Mouse (Mus musculus) kidney, adult 18-20 months (tissue): ENCODE data around the gene Otop1.

Experiments
- DNase-seq: peaks from one replicate; pipeline ENCODE4 v3.0.0; 2021

Otop1 gene

DNA sequence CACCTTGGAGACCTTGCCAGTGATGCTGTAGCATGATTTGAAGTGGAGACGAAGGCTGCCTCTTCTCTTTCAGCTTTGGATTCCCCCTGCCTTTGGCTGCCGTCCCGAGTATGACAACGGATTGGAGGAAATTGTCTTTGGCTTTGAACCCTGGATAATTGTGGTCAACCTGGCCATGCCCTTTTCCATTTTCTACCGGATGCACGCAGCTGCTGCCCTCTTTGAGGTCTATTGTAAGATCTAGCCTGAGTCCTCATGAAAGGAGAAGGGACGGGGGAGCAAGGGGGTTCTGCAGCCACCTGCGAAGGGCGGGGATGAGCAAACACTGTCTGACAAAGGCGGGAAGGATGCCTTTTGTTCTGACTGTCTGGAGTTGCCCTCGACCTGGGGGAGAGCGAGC is 26.9 kb downstream of the Otop1 start:
- DNase-seq: no peak

DNA sequence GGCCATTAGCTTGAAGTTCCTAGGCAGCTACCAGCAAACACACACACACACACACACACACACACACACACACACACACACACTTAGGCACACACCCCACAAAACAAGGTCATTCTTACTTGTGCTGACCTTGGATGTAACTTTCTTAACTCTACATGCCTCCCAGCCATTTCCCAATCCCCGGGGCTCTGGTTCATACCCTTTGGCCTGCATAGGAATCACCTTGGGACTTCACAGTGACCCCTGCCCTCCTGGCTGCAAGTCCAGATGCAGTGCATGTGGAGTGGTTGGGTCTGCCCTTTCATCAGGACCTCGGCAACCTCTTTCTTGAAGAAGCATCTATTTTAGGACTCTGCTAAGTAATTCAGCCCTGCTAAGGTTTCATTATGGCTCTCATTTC is 29.5 kb downstream of the Otop1 start:
- DNase-seq: no peak

DNA sequence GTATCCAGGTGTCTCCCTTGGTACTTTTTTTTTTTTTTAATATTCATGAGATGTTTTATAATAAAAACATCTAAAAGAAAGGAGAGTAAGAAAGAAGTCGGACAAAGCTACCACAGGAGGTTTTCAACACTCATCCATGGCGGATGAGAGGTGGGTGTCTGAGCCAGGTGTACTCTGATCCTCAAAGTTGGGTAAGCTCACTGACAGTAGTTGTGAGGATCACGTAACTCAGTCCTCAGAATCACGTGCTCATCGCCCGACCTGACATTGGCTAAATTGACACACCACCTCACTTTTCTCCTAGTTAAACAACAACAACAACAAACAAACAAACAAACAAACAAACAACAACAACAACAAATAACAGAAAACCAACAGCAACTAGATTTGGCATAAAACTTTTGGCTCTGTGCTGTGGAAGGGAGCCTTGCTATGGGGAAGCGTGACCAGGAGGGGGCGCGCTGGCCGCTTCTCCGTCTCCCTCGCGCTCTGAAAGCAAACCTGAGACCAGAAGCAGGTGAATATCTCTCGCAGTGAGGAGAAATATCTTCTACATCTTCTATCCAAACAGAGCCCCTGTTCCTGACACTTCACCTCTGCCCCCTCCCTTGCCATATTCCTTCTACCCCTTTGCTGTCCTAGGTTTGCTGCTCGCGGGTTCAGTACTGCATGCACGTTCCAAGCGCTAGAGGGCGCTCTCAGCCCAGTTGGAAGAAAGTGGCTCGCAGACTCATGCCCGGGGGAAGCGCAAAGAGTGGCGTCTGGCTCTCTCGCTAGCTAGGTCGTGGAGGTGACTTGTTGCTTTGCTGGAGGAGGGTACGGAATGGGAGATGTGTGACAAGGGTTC is 31.7 kb downstream of the Otop1 start:
- peak; percentile 93 for DNase-seq

DNA sequence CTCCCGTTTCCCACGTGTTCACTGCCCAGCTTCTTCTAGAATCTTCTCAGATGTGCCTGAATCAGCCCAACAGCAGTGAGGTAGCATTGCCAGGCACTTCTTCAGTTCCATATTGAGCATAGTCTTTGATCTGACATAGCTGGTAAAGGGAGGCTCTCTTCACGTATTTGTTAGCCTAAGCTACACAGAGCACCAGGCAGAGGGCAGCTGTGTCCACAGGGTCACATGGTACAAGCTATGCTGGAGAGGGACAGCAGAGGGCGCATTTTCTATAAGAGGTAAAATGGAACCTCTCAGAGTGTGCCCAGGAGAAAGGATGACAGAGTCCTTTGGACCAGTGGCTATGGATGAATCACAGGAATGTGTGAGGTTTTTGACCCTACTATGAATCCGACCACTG is 33.1 kb downstream of the Otop1 start:
- peak; percentile 69 for DNase-seq

DNA sequence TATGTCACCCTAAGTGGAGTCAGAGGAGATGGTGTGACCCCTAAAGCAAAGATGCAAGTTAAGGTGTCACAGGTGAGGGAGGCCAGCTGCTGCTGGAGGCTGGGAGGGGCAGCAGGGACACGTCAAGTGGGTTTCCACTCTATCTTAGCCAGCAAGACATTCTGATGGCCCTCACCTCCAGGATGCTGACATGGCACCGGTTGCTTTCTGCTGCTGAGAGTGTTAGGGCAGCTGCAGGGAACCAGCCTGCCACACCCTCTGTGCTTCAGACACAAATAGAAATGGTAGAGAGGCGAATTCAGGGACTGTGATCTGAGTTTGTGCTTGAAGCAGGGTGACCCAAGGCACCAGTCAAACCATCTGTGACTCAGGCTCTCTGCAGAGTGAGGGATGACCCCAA is 34.0 kb downstream of the Otop1 start:
- DNase-seq: no peak

DNA sequence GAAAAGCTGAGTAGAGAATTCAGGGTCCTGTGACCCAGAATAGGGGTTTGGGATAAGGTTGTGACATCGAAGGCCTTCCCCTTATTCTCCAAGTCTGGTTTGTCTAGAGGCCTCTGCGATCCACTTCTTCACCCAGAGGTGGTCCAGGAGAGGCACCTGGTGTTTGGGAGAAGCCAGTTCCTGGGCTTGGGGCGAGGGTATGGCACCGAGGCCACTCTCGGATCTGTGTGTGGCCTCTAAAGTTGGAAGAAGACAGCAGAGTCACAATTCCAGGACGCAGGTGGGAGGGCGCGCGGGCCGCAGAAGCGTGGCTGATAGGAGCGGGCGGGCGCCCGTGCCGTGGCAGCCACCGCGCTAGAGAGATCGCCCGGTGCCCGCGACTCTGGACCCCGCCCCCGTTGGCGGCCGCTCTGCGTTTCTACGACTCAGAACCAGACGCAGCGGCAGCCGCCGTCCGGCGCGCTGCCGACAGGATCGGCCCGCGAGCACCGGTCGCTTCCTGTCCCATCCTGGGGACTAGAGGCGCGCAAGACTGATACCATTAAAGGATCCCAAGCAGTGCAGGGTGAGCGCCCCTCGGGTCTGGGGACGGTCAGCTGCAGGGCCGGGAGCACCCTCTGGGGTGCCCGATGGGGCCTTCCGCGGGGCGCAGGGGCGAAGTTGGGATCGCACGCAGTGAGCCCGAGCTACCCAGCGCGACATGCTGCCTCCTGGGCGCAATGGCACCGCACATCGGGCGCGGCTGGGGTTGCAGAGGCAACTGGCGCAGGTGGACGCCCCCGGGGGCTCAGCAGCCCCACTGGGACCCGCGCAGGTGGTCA is 43.4 kb downstream of the Otop1 start, which contains the start of gene Drd5:
Gene Drd5 (plus strand): TSS at position 402 of the 821 bp plus-strand sequence.
- no peak for DNase-seq

DNA sequence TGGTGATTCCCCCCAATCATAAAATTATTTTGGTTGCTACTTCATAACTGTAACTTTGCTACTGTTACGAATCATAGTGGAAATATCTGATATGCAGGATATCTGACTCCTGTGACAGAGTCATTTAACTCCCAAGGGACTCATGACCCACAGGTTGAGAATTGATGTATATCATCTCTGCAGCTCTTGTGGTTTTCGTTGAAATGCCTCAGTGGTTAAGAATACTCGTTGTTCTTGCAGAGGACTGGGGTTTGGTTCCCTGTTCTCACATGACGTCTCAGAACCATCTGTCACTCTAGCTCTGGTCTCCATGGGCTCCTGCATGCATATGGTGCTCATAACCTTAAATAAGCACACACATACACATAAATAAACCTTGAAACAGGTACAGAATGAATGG is 57.6 kb downstream of the Otop1 start:
- no peak for DNase-seq

DNA sequence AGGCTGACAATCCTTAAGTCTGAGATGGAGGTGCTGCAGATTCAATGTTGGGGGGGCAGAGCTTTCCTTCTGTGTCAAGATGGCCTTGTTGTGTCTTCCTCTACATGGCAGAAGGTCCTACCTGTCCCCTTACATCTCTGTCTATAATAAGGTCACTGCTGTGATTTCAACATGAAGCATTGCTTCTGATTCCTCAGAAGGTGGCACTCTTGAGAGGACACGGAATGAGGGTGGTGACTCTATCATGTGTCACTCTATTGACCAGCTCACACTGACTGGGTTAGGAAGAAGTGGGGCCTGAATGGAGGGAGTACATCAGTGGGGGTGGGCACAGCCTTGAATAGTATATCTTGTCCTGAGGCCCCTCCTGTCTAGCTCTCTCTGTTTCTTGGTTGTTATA is 58.8 kb downstream of the Otop1 start:
- DNase-seq: no peak

DNA sequence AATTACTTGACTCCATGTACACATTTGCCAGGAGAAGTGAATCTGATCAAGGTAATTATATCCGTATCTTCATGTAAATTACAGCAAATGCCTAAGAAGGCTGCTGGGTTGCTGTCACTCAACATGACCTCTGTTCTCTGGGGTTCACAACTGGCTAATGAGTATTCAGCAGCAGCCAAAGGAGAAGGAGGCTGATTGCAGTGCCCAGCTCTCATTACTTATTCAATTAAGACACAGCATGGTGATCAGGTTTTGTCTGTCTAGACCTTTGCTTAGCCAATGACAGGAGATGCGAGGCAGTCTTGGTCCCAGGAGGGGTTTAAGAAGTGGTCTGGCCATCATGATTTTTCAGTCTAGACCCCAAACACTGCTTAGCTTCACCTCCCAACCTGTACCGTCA is 67.3 kb downstream of the Otop1 start:
- DNase-seq: no peak

DNA sequence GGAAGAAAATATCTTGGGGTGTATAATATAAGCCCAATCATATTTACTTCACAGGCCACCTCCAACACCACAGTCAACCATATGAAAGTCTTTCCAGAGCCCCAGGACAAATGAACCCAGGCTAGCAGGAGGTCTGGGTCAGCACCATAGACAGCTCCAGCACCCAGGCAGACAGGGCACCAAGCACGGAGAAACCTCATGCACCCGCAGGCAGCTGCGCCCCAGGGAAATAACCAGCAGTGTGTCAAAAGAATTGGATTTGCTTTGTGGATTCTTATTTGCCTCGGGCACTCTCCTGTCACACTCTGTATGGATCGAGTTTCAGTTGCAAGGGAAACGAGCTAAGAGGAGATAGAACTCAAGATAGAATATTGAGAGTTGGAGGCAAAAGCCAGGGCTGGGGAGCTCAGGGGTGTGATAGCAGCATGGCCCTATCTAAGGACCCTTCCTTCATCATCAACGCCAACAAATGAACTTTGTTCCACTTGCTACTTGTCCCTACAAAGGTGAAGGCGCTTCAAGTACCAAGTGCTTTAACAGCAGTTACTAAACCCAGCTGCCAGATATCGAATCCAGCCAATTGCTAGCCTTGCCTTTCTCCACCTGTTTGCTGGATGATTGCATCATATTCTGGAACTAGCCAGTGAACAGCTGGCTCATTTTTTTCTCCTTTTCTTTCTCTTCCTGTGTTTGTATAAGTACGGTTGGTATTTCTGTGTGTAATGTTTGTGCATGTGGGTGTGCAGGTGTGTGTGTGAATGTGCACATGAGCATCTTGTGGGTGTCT is 71.1 kb downstream of the Otop1 start:
- peak; percentile 11 for DNase-seq

DNA sequence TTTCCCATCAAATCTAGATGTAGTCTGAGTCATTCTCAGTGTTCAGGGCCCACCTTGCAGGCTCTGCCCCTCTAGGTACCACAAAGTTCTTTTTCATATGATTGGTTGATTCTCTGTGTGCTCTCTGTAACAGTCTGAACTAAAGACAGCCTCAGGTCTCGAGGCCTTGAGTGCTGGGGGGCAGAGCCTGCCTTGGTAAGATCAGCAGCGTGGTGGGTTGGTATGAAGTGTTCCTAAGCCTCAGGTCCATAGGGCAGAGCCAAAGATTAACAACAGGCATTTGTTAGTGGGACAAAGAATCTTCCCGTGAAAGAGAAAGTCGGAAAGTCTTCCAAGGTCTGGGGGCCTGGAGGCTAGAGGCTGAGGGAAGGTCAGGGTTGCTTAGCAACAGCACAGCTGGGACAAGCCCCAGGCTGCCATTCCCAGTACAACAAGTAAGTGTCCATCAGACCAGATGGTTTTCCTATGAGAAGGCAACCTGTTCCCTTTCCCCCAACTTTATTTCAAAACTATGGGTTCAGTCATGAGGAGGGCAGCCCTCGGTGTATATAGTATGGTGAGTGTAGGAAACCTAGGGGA is 74.7 kb downstream of the Otop1 start:
- DNase-seq: no peak
